Mouse (Mus musculus) embryo, embryonic 11.5 days (tissue): Measurements from ENCODE around the gene Lingo2.
"Not testable (repeated sequence)": the region's sequence is repeated elsewhere in the genome, so short reads cannot be mapped to it uniquely, and the experiment has no call there.

Experiments used
- DNase-seq: peaks from one replicate; pipeline ENCODE4 v3.0.0-alpha.2; 2012; ENCODE audit warnings: low read depth, low spot score

The Lingo2 gene

DNA sequence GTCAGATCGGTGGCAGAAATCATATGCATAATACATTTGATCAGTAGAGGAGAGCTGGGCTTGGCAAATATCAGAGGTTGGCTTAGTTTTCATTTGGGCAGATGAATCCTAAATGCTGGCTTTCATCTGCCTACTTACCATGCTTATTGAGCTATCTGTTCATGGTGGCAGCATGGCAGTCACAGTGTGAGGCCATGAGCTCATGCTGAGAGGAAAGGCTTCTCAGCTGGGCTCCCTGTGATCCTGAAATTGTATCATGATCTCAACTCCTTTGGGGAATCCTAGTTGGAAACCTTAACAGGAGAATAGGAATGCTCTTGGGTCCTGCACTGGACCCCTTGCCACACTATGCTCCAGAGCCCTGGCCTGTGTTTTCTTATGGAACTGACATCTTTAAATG, 1105.0 kb downstream of the Lingo2 start:
- no peak for DNase-seq

GRCm38 (mm10) chr4:35845140-35845539, 1106.4 kb downstream of the Lingo2 start:
- DNase-seq: no peak

GRCm38 (mm10) chr4:35844518-35844917, 1107.0 kb downstream of the Lingo2 start:
- DNase-seq: no peak

GRCm38 (mm10) chr4:35823322-35823870, 1128.2 kb downstream of the Lingo2 start:
- DNase-seq: no peak

DNA sequence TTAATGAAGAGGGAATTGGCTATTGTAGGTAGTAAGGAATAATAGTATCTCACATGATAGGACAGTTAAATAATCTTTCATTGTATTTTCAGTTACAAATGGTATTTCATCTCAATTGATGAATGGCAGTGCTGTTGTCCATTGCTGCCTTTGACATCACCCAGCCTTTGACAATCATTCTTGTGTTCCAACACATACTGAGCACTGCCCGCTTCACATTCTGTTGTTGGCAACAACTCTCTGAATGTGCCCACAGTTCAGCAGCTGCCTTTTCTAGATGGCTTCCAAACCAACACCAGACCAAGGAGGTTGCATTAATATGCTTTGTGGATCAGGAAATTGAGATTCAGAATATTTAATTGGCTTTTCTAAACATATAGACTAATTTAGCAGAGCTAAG, 1130.8 kb downstream of the Lingo2 start:
- no peak for DNase-seq

DNA sequence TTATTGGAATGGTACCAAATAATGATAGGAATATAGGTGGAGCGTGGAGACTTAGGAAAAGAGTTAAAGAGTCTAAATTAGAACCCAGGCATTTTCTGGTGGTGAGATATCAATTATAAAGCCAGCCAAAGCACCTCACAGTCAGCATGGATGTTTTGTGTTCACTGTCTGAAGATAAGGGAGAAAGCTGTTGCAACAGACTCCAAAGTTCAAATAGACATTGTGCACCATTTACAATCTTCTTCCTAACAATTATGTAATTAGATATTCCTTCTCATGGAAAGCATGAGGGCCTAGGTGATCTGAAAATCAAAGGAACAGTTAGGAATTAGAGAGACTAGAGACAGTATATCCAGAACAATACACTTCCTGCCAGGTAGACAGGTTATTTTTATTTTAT, 1136.8 kb downstream of the Lingo2 start:
- no peak for DNase-seq

DNA sequence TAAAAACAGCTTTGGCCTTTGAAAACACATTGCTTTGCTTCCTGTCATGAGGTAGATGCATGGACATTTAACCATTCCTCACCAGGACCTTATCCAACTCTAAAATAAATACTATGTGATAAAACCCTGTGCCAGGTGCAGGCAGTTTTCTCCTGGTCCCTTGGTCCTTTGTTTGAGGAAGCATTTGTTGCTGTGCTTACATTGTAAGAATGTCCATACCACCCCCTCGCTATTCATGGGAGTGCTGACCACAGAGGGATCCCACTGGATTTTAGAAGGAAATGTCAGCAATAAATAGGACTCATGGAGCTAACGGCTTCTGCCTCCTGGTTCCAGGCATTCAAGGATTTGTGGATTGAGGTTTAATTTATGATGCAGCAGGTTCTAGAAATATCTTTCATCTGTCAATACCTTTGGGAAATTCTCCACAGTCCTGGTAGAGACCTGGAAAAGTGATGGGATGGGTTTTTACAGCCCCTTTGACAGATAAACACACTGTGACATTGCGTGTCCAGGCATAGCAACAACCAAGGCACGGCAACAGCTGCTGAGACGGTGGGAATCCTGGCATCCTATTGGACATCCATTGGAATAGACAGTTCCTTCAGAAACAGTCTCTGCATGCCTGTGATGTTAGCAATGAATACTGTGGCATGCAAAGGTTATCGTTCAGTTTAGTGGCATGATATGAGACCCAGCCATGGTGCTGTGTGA, 1143.9 kb downstream of the Lingo2 start:
- no peak for DNase-seq

DNA sequence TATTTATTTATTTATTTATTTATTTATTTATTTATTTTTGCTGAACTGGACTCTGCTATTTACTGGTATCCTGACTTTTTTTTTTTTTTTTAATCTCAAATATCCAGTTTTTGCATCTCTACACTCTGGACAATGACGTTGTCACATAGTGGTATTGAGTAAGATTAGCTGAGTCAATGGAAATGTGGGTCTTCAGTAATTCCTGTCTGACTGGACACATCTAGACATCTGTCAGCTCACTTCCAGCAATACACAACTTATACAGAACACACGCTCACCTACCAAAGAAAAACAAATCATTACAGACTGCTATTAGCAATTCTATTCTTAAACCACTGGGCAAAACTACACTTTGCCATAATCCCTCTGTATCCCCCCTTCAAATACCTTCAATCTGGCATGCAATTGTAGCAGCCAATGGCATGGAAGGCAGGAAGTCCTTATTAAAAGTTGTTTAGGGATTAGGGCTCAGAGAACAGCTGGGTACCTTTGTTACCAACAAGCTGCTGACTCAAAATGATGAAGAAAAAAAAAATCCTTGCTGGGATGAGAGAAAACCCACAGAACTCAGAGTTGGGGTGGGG, 1144.6 kb downstream of the Lingo2 start:
- DNase-seq: no peak

- no peak for DNase-seq
Measured at GRCm38 (mm10) chr4:35784255-35784921, 1167.2 kb downstream of the Lingo2 start.

DNA sequence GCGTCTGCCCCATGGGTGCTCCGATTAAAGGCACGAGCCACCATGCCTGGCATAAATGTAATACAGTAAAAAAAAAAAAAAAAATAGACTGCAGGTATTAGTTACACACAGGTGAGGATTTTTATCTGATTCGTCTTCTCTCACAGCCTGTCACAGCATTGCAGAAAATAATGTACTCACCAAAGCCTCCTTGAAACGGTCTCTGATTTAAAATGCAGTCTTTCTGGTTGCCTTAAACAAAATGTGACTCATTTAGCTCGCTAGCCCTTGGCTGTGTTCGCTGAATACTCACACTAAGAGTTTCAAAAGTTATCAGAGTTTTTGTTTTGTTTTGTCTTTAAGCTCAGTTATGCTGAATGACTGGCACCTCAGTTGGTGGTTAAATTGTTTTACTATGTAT, 1180.7 kb downstream of the Lingo2 start:
- no peak for DNase-seq

DNA sequence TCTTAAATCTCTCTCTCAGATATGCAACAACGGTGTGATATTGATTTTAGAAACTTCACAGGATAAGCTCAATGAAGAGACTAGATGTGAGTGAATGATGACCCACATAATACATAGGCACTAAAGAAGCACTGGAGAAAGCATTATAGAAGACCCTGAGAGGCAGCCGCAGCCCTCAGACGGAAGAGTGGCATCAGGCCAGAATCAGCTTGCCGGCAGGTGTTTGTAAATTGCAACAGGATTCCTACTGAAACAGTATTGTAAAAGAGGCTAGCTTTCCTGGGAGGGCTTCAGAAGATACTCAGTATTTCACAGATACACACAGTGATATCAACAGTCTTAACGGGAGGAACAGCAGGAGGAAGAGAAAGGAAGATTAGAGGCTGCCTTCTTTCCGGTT, 1184.6 kb downstream of the Lingo2 start:
- no peak for DNase-seq

GRCm38 (mm10) chr4:35761181-35761580, 1190.4 kb downstream of the Lingo2 start:
- DNase-seq: no peak

DNA sequence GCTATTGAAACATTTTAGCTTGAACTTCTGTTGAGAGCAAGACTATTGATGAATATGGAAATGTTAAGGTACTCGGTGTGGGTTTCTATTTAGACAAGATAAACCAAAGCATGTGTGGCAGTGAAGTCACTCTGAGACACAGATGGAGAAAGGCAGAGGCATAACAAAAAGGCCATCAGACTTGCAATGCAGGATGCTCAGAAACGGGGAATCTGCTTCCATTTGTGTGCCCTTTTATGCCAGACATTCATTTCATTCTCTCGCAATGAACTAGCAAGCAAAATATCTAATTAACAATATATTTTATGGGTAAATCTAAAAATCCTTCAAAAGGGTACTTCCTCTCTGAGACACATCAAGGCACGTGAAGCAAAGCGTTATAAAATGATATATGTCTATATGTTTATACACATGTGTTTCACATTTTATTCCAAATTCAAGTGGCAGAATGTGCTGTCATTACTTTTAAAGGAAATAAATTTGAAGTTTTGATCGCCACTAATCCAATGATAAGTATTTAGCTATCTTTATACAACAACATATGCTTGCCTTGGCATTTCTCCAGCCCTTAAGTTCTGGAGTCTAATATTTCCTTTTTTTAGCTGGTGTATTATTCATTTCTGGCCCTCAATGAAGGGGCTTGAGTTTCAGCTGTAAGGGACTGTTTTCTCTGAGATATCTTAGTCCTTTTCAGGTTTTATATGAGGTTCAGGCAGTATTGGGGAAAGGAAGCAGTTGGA, 1199.3 kb downstream of the Lingo2 start:
- no peak for DNase-seq

- no peak for DNase-seq
Measured at GRCm38 (mm10) chr4:35746693-35747092, 1204.9 kb downstream of the Lingo2 start.

DNA sequence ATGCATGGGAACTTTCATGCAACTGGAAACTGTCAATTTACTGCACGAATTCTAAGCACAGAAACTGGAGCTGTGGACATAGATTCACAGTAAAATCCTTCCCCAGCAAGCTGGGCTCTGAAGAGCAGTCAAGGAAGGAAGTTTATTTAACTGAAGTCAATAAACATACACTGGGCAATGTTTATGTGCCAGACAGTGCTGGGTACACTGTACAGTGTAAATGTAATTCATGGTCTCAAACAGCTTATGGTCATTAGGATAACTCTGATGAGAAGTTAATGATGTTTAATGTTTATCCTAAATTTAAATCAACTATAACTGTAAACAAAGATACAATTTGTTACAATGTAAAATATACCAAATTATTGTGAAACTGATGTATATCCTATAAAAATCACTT, 1226.8 kb downstream of the Lingo2 start:
- no peak for DNase-seq

- peak; percentile 5 for DNase-seq
Measured at GRCm38 (mm10) chr4:35704126-35704525, 1247.4 kb downstream of the Lingo2 start.

- no peak for DNase-seq
Measured at GRCm38 (mm10) chr4:35702661-35703060, 1248.9 kb downstream of the Lingo2 start.

GRCm38 (mm10) chr4:35695137-35695522, 1256.4 kb downstream of the Lingo2 start:
- DNase-seq: no peak

DNA sequence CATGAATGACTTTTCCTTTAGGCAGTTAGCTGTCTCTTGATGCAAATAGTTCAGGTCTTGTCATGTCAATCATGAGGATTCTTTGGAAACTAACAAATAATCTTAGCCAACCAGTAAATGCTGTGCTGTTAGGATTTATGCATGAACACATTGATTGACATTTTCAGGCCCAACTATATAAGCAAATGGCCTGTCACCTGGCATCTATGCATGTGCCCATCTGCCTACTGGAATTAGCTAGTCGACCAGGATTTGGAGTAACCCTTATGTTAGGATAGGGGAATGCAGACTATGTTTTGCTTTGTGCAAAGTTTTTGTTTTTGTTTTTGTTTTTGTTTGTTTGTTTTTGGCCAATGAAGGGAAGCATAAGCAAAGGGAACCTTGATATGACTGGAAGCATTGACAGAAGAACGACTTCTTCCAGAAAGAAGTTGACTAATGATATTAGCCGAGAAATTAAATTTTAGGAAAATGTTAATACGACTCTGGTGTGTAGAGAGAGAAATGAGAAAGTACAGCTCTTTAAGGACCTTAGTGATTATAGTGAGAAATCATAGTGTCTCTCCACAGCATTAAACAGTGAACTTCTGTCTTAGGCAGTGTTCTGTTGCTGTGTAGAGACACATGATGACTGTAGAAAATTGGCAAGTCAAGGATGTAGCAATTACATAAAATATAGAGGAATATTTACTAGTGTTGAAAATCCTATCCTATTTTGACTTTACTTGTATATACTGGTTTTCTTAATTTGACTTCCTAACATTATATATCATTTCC, 1257.0 kb downstream of the Lingo2 start:
- no peak for DNase-seq

DNA sequence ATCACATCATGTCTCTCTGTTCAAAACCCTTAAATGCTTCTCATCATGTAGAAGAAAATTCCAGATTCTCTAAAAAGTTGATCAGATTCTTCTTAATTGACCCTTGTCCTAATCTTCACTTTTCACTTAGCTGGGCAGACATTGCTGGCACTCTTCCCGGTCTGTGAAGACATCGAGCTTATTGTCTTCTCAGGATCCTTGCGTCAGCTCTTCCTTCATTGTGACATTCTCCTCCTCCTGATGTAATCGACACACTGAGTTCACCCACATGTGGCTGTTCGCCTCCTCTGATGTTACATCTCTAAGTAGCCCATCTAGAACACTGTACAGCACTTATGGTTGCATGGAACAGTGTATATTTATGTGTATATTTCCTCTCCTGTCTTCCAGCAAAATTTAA, 1261.0 kb downstream of the Lingo2 start:
- DNase-seq: no peak

GRCm38 (mm10) chr4:35688498-35689240, 1262.9 kb downstream of the Lingo2 start:
- not testable (repeated sequence) for DNase-seq
